Mouse (Mus musculus) olfactory bulb, adult 2 months (tissue): Measurements from ENCODE around the gene Ctxn1.

ENCODE experiments used
- CTCF ChIP-seq: fragments of 200-500 bp; IDR thresholded peaks from 2 replicates; pipeline ENCODE4 v1.5.1; 2012; ENCODE audit warnings: low read depth, mild to moderate bottlenecking, low read length, moderate library complexity; ENCODE audit not compliant: insufficient read depth
- POLR2A ChIP-seq: fragments of 200-500 bp; IDR thresholded peaks from 2 replicates; pipeline ENCODE4 v1.6.1; 2012; ENCODE audit warnings: mild to moderate bottlenecking, low read depth, low read length, moderate library complexity; ENCODE audit not compliant: insufficient read depth

DNA sequence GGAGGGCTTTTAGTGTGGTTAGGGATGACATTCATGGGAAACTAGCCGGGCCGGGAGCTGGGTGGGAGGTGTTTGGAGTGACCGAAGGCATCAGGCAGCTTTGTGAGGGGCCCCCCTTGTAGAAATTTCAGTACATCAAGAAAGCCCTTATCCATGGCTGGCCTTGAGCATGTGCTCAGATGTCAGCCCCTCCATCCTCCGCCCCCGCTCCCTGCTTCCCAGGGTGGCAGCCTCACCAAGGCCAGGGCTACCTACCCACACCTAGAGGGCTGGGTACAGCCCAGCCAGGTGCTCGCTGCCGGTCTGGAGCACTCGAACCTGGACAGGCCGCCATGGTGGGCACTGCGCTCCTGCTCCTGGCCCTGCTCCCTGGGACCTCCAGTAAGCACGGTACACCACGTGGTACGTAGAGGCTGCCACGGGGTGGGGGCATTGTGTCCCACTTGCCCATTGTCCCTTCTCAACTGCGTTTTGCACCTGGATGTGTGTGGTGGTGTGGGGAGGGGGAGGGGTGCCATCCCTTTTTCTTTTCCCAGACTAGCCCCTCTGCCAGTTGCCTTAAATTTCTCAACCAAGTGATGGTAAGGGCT, 11.0 kb downstream of the Ctxn1 start, which contains the start of gene Tgfbr3l:
- TF ChIP-seq POLR2A (no peak), CTCF (no peak)
